Mouse (Mus musculus) frontal cortex, adult (tissue): ENCODE results near the gene Pacsin2.

ENCODE experiments used
- ATAC-seq: cut with Nextera tagmentation; 2 replicates; pipeline ENCODE4 v1.9.2; 2017; ENCODE audit warnings: mild to moderate bottlenecking, moderate library complexity, mixed read lengths; ENCODE audit not compliant: low TSS enrichment

The Pacsin2 gene

GRCm38 (mm10) chr15:83451621-83452210 is 12.7 kb downstream of the Pacsin2 start:
- ATAC-seq, result no peak

DNA sequence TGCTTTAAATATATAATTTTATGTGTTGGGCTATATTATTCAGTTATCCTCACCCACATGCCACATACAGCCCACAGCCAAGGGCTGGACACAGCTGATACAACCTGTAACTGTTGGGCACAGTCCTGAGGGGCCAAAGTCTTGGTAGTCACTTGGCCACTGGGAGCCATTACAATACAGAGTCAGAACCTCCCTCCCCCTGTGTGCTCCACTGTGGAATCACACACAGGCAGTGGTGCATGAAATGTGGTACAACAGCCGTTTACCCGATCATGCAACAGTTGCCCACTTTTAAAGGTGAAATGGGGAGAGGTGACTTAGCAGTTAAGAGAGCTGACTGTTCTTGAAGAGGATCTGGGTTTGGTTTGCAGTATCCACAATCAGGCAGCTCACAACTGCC is 14.4 kb downstream of the Pacsin2 start:
- no peak for ATAC-seq

DNA sequence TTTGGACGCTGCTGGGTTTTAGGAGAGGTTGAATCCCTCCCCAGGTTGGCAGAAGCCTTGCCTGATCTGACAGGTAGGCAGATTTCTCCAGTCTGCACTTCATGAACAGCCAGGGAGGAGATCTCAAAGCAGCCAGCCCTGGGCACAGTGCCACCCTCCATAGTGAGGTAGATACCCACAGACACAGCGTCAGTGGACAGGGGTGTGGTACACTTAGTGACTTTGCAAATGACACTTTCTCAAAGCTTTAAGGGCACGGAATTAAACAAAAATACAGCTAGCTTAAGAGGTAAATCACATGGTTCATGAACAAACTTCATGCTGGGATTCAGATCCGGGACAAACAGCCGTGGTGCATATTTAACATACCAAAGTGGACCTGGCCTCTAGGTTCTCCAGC is 15.8 kb downstream of the Pacsin2 start:
- no peak for ATAC-seq

DNA sequence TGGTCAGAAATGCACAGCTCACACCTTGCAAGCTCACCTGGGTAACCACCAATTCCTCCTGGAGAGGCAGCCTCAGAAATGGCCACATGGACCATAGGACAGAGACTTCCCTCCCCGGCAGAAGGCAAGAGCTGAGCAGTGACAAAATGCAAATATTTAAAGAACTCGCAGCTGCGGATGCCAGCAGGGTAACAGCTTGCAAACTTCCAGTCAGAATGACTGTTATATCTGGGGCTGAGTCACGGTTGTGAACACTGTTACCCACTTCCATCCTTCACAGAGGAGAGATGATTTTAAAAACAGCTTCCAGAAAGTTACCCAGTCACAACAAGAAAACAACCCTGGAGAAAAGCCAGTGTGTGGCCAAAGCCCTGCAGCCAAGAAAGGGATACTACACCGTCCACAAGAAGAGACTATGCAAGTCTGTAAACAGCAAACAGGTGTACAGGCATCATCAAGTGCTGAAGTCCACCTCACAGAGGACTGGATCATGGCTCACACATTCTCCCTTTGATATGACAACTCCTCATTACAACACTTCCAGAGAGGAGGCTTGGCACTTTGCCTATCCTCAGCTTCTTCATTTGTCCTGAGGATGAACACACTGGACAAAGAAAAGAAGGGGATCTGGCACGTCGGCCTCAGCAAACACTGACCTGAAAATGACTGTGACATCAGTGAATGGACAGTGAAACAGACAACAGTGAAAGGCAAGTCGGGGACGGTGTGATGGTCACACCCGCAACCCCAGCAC is 16.4 kb downstream of the Pacsin2 start:
- ATAC-seq, result peak; percentile 87

DNA sequence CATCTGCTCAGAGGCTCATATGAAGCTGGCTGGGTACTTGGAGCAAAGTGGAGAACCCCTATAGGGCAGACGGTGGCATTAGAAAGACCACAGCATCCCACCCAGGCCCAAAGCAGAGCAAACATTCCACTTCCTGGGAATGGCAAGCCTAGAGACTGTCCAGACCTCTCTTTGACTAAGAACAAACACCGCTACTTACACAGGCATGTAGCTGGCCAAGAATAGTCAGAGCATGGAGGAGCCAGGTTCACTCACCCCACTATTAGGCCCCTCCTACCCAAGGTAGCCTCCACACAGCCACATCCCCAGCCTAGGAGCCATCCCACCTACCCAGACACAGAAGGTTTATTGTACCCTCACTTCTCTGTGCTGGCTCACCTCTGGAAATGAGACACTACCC is 18.5 kb downstream of the Pacsin2 start:
- no peak for ATAC-seq

- no peak for ATAC-seq
Measured at GRCm38 (mm10) chr15:83445383-83445782, 19.0 kb downstream of the Pacsin2 start.

DNA sequence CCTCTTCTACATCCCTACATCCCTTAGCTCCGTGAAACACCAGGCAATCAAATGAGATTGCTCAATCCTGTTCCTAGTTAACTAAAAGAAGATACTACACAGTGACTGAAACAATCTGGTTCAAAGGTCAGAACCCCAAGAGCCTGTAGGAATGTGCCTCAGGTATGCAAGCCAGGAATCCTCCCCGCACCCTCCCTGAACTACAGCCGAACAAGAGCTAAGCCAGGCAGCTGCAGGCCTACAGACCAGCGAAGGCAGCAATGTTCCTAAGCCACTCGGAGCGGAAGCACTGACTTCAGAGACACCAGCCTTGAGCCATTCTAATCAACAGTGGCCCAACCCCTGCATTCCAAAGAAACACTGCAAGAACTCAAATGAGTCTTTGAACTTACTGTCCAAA is 20.0 kb downstream of the Pacsin2 start:
- ATAC-seq, result no peak

GRCm38 (mm10) chr15:83442495-83443037 is 21.8 kb downstream of the Pacsin2 start:
- no peak for ATAC-seq

DNA sequence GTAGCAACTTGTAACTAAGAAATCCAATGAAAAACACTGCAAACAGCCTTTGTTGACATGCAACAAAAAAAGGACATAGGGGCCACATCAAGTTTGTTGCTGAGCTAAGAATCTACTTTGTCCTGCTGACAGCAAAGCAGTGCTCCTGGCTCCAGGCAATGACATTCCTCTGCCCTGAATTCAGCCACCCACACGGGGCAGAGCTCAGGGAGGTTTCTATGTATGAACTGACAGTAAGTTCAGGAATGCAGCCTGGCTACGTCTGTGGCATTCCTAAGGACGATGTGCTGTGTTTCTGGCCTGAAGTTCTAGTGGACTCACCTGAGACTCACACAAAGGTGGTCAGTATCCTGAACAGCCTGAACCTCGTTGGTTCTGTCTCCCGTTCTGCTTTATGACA is 23.7 kb downstream of the Pacsin2 start:
- no peak for ATAC-seq

- no peak for ATAC-seq
Measured at GRCm38 (mm10) chr15:83436541-83436940, 27.9 kb downstream of the Pacsin2 start.

DNA sequence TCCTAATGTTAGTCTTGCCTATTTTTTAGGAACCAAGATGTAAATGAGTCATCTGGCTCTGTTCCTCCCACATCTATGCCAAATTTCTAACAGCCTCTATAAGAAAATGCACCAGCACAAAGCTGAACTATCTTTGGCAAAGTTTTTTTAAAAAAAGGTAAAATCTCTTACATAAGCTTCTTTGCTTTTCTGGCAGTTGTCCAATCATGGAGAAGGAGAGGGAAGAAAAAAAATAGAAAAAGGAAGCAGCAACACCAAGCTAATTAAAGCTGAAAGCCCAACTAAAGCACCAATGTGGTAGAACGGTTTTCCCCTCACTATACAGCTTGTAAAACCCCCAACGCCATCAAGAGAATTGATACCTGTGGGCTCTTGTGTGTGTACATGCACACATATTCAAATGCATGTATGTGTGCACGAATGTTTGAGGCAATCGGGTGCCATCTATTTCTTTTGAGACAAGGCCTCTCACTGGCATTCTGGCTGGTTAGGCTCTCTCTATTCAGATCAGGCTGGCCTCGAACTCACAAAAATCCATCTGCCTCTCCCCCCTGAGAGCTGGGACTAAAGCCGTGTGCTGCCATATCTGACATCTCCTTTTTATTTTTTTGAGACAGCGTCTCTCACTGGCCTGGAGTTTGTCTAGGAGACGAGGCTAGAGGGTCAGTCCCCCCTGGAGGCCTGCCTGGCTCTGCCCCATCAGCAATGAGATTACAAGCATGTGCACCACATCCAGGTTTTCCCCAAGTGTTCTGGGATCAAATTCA is 28.9 kb downstream of the Pacsin2 start:
- ATAC-seq, result peak; percentile 83

DNA sequence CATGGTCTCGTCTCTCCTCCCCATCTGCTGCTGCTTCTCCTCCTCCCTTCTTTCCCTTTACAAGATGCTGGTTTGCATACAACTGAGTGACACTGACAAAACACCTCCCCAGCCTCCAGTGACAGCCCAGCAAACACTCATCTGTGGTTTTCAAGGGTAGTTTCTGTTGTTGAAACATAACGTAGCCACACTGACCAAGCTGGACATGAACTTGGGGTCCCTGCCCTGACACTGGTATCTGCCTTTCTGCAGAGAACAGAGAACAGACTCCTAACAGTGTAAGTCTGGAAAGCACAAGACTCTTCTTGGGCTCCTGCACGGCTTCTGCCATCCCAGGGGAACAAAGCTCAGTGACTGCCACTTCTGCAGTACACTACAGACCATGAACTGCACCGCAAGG is 29.7 kb downstream of the Pacsin2 start:
- peak; percentile 24; the same call in 1 of the 2 replicates for ATAC-seq

- no peak for ATAC-seq
Measured at GRCm38 (mm10) chr15:83433344-83433743, 31.1 kb downstream of the Pacsin2 start.

GRCm38 (mm10) chr15:83432231-83433031 is 32.0 kb downstream of the Pacsin2 start:
- ATAC-seq, result no peak

DNA sequence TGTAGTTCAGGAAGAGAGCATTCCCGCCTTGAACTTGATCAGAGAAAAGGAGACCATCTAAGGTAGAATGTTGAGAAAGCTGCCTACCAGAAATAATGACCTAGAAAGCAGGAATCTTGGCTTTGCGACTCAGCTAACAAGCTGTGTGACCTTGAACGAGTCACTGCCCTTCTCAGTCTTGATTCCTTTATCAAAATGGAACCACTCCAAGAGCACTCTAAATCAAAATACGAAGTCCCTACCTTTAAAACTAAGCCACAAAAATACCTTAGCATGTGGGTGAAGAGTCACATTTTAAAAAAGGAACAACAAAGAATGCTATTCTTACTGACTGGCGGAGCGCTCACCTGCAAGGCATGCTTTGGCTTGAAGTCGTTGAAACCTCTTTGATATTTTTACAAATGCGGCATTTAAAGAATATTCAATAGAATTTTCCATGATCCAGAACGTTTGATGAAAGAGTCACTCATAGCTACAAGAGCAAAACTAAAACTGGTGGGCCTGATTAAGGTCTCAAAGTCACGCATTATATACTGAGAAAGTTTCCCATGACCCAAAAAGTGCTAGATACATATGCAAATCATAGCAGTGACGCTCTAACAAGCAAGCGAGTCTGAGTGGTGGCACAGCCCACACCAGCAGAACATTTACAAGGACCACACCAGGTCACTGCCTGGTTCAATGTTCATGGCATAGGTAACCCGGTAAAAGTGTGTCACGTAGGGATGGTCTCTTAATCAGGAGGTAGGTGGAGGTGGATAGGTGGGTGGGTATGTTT is 33.2 kb downstream of the Pacsin2 start:
- no peak for ATAC-seq

- ATAC-seq, result no peak
Measured at GRCm38 (mm10) chr15:83430419-83430818, 34.0 kb downstream of the Pacsin2 start.

- ATAC-seq, result no peak
Measured at GRCm38 (mm10) chr15:83428586-83428985, 35.8 kb downstream of the Pacsin2 start.

DNA sequence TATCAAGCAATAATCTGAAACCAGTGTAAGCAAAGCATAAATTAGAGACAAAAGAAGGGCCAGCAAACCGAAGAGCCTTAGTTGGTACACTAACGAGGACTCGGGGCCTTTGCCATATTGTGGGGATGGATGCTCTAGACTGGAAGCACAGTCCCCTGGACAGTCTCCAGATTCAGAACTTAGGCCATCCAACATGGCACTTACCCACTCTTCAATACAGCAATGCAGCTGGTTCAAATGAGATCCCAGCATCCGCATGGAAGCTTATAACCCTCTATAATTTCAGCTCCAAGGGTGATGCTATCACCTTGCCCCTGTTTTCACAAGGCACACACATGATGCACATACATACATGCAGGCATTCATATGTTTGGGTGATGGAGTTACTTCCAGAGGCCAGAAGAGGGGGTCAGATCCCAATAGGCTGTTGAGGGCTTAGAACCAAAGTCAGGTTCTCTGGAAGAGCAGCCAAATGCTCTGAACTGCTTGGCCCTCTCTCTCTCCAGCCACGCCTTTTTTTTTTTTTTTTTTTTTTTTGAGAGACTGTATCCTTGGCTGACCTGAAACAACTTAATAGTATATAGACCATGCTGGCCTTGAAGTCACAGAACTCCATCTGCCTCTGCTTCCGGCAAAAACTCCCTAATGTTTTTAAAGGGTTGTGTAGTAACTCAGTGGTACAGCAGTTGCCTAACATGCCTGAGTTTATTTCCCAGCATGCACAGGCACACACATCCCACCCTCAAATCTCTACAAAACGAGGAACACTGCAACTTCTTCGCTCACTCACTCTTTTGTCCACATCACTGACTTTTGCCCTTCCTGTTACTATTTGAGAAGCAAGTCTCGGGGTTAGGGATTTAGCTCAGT is 36.9 kb downstream of the Pacsin2 start:
- ATAC-seq, result no peak

DNA sequence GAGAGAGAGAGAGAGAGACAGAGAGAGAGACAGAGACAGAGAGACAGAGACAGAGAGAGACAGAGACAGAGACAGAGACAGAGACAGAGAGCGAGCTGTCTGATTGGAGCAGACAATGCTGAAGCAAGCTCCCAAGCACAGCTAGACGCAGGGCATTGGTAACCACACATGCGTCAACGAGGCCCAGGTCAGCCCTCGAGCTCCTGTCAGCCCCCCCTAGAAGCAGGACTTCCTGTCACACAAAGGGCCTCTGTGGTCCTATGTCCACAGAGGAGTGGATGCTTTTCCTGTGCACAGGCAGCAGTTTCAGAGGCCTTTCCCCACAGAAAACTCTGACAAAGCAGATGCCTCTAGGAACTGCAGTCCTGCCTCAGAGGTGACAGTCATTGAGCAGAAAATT is 38.6 kb downstream of the Pacsin2 start:
- ATAC-seq, result no peak

DNA sequence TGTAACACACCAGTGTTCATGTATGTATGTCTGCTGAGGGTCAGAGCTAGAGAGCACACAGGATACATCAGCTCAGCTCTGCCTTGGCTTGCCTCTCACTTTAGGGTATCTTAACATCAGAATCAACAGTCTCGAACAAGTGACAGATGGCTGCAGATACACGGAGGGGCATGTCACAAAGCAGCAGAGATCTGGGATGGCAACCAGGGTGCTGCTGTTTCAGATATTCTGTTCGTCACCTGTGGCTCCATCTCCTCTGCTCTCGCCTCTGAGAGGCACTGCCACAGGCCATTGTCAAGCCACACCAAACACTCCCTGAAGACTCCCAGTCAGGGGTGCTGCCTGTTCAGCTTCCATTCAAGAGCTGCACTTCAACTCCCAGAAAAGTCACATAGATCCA is 39.1 kb downstream of the Pacsin2 start:
- peak; percentile 42; the same call in 1 of the 2 replicates for ATAC-seq
